Mouse (Mus musculus): ENCODE measurements around the gene Cckbr.

Cckbr gene
- long read RNA-seq, experiment 1, result 0 reads
- long read RNA-seq, experiment 2, result 0 reads

GRCm38 (mm10) chr7:105425424-105426043, at the start of gene Cckbr:
TSS of gene Cckbr (plus strand) at chr7:105425731.
- intact Hi-C loops (cut with DNase I), result no loop called here

GRCm38 (mm10) chr7:105380329-105380728, 45.2 kb upstream of the Cckbr start:
- intact Hi-C loops (cut with DNase I), result no loop called here

- intact Hi-C loops (cut with DNase I), result no loop called here
These were observed 37.8 kb upstream of the Cckbr start for GRCm38 (mm10) chr7:105387696-105388095.

- intact Hi-C loops (cut with DNase I), result no loop called here
These were observed 35.3 kb upstream of the Cckbr start for GRCm38 (mm10) chr7:105390236-105390635.

- intact Hi-C loops (cut with DNase I), result no loop called here
These were observed 30.9 kb upstream of the Cckbr start for GRCm38 (mm10) chr7:105394606-105395005.

- intact Hi-C loops (cut with DNase I), result no loop called here
These were observed 30.3 kb upstream of the Cckbr start for GRCm38 (mm10) chr7:105395131-105395820.

GRCm38 (mm10) chr7:105396126-105396525, 29.4 kb upstream of the Cckbr start:
- intact Hi-C loops (cut with DNase I), result no loop called here

GRCm38 (mm10) chr7:105399058-105399934, 26.2 kb upstream of the Cckbr start:
- intact Hi-C loops (cut with DNase I), result no loop called here

GRCm38 (mm10) chr7:105399935-105400624, 25.5 kb upstream of the Cckbr start, which contains the start of gene Fam160a2:
TSS of gene Fam160a2 (minus strand) at chr7:105400054.
- intact Hi-C loops (cut with DNase I), result loop anchor here (10.0 kb wide), 1 partner anchor 235 kb away; the partner anchor contains the start of gene Trim3

- intact Hi-C loops (cut with DNase I), result loop anchor here (10.0 kb wide), 1 partner anchor 231 kb away; the partner anchor contains the start of gene Trim3
These were observed 21.3 kb upstream of the Cckbr start, which contains the start of gene Cnga4 for GRCm38 (mm10) chr7:105404268-105404667. TSS of gene Cnga4 (plus strand) at chr7:105404568.

- intact Hi-C loops (cut with DNase I), result loop anchor here (5.0 to 10.0 kb wide), 2 partner anchors 121 to 228 kb away; partner anchors contain the start of gene Trim3
These were observed 19.2 kb upstream of the Cckbr start for GRCm38 (mm10) chr7:105406322-105406721.

- intact Hi-C loops (cut with DNase I), result loop anchor here (2.0 kb wide), 2 partner anchors 63 to 103 kb away; no protein-coding TSS in a partner anchor
These were observed 13.5 kb upstream of the Cckbr start for GRCm38 (mm10) chr7:105411874-105412632.

GRCm38 (mm10) chr7:105414385-105414784, 11.1 kb upstream of the Cckbr start:
- intact Hi-C loops (cut with DNase I), result no loop called here

- intact Hi-C loops (cut with DNase I), result no loop called here
These were observed 9.0 kb upstream of the Cckbr start for GRCm38 (mm10) chr7:105416529-105416928.

GRCm38 (mm10) chr7:105418106-105418505, 7.4 kb upstream of the Cckbr start:
- intact Hi-C loops (cut with DNase I), result no loop called here

GRCm38 (mm10) chr7:105420903-105421302, 4.6 kb upstream of the Cckbr start:
- intact Hi-C loops (cut with DNase I), result no loop called here

- intact Hi-C loops (cut with DNase I), result no loop called here
These were observed 1.2 kb upstream of the Cckbr start for GRCm38 (mm10) chr7:105424368-105424767.

GRCm38 (mm10) chr7:105426051-105426450, 520 bp downstream of the Cckbr start:
- intact Hi-C loops (cut with DNase I), result no loop called here

GRCm38 (mm10) chr7:105432058-105432457, 6.5 kb downstream of the Cckbr start:
- intact Hi-C loops (cut with DNase I), result no loop called here

GRCm38 (mm10) chr7:105433859-105434258, 8.3 kb downstream of the Cckbr start:
- intact Hi-C loops (cut with DNase I), result no loop called here
